Comparison of ENCODE assay signal across 21 mouse cellular contexts in genomic region chr9:56131813-56132525, GRCm38 (mm10). TPM values are rescaled to one million over a fixed set of nuclear protein-coding genes. Genes with fewer than 3 reads are reported as not detected.
DNase-seq lines count a peak whose midpoint lies in the region; ATAC-seq lines count a peak whose summit lies in the region.
"Had no signal": no experiment of that assay in that cellular context is flagged by ENCODE, and none has a peak within 500 bp of the region (broad histone marks: within the 10 kb centered on the region; RNA-seq: fewer than 3 reads in every experiment).

No protein-coding gene starts in this region.

- no peaks in the 10 kb centered on the region for H3K27me3 ChIP-seq in heart, embryonic 15.5 days
- H3K27me3 ChIP-seq in lung, embryonic 16.5 days (ENCODE audit: control insufficient read depth, insufficient read depth, low read depth, low read length): no peaks in the 10 kb centered on the region
- no peaks in the 10 kb centered on the region for H3K27me3 ChIP-seq in embryonic facial prominence, embryonic 14.5 days (replicated peaks; ENCODE audit: control insufficient read depth, insufficient read depth, low read length)
- no peaks in the 10 kb centered on the region for H3K27me3 ChIP-seq in stomach, embryonic 16.5 days (ENCODE audit: control insufficient read depth, insufficient read depth, low read length)
- H3K27me3 ChIP-seq: forebrain, embryonic 13.5 days; hindbrain, embryonic 15.5 days; liver, embryonic 12.5 days; Patski had no signal

- DNase-seq in heart, postnatal 14 days: no peak
- no peak for DNase-seq in lung, postnatal 4 days
- DNase-seq in embryonic facial prominence, embryonic 14.5 days (ENCODE audit: low spot score): peak; percentile 79
- no peak for DNase-seq in adrenal gland, adult 18-20 months (ENCODE audit: low spot score in 2 of 2)
- DNase-seq: cerebellum, adult 18-20 months; cerebellum, postnatal 25 days; kidney, adult 11 months; kidney, postnatal 25 days; left cerebral cortex, postnatal 4 days; lung, adult 2 months; retina, postnatal 1 day; thymus, postnatal 36 days had no signal

- peaks cover 46% of the 10 kb centered on the region for H3K36me3 ChIP-seq in heart, embryonic 15.5 days
- H3K36me3 ChIP-seq in lung, embryonic 16.5 days (ENCODE audit: control insufficient read depth, insufficient read depth, low read length): peaks cover 27% of the 10 kb centered on the region
- H3K36me3 ChIP-seq in embryonic facial prominence, embryonic 14.5 days (ENCODE audit: control insufficient read depth, insufficient read depth, low read length): peaks cover 92% of the 10 kb centered on the region
- H3K36me3 ChIP-seq in stomach, embryonic 16.5 days (ENCODE audit: control insufficient read depth, insufficient read depth, low read length): 0 out of 2 replicates have a peak, but pooled peaks cover 5% of the 10 kb centered on the region

- no peak overlapping the region for H3K4me2 ChIP-seq in heart, embryonic 15.5 days
- H3K4me2 ChIP-seq in lung, embryonic 16.5 days (ENCODE audit: low read depth, low read length): no peak overlapping the region
- H3K4me2 ChIP-seq in embryonic facial prominence, embryonic 14.5 days (ENCODE audit: low read depth, low read length): no peak overlapping the region
- no peak overlapping the region for H3K4me2 ChIP-seq in stomach, embryonic 16.5 days (ENCODE audit: low read depth, low read length)
- H3K4me2 ChIP-seq: forebrain, embryonic 13.5 days; hindbrain, embryonic 15.5 days; liver, embryonic 12.5 days; midbrain, embryonic 11.5 days had no signal

- 71% methylated on average over 10 of the region's 10 CpGs for WGBS in heart, embryonic 15.5 days
- 40% methylated on average over 10 of the region's 10 CpGs for WGBS in lung, embryonic 16.5 days
- WGBS in embryonic facial prominence, embryonic 14.5 days: 54% methylated on average over 10 of the region's 10 CpGs
- 39% methylated on average over 10 of the region's 10 CpGs for WGBS in stomach, embryonic 16.5 days

- H3K27ac ChIP-seq in heart, embryonic 15.5 days: 0 out of 2 replicates have a peak overlapping the region, but pooled peaks have one; percentile 5
- no peak overlapping the region for H3K27ac ChIP-seq in lung, embryonic 16.5 days (ENCODE audit: low read length)
- no peak overlapping the region for H3K27ac ChIP-seq in embryonic facial prominence, embryonic 14.5 days (replicated peaks; ENCODE audit: low read depth, low read length)
- peak overlapping the region; percentile 56 for H3K27ac ChIP-seq in stomach, embryonic 16.5 days (ENCODE audit: low read length)
- H3K27ac ChIP-seq: forebrain, embryonic 13.5 days; hindbrain, embryonic 15.5 days; liver, embryonic 12.5 days had no signal

- intact Hi-C loops in heart, postnatal 14 days (cut with DNase I): no loop called here

- no peak overlapping the region for H3K9ac ChIP-seq in heart, embryonic 15.5 days
- no peak overlapping the region for H3K9ac ChIP-seq in lung, embryonic 16.5 days (ENCODE audit: low read length)
- no peak overlapping the region for H3K9ac ChIP-seq in embryonic facial prominence, embryonic 14.5 days (ENCODE audit: low read depth, low read length)
- no peak overlapping the region for H3K9ac ChIP-seq in stomach, embryonic 16.5 days (ENCODE audit: low read length)
- H3K9ac ChIP-seq: forebrain, embryonic 13.5 days; hindbrain, embryonic 15.5 days; liver, embryonic 12.5 days had no signal

- no peak for ATAC-seq in heart, embryonic 15.5 days (replicated peaks; ENCODE audit: insufficient number of reproducible peaks, insufficient read depth, low FRiP score, low read depth)
- ATAC-seq in lung, embryonic 16.5 days (ENCODE audit: low read depth): 0 out of 2 replicates have a peak, but pooled peaks have one; percentile 29
- peak; percentile 68 for ATAC-seq in embryonic facial prominence, embryonic 14.5 days (ENCODE audit: low read depth)
- ATAC-seq in stomach, embryonic 16.5 days (ENCODE audit: insufficient read depth, low FRiP score): no peak
- ATAC-seq: forebrain, embryonic 13.5 days; liver, embryonic 12.5 days; Patski had no signal

- H3K9me3 ChIP-seq in heart, embryonic 15.5 days (replicated peaks): no peaks in the 10 kb centered on the region
- H3K9me3 ChIP-seq in lung, embryonic 16.5 days (ENCODE audit: control insufficient read depth, low read length): no peaks in the 10 kb centered on the region
- no peaks in the 10 kb centered on the region for H3K9me3 ChIP-seq in embryonic facial prominence, embryonic 14.5 days (ENCODE audit: control insufficient read depth, low read length)
- H3K9me3 ChIP-seq in stomach, embryonic 16.5 days (replicated peaks; ENCODE audit: control insufficient read depth, low read length): no peaks in the 10 kb centered on the region
- H3K9me3 ChIP-seq: forebrain, embryonic 13.5 days; hindbrain, embryonic 15.5 days; liver, embryonic 12.5 days had no signal

- H3K4me1 ChIP-seq in heart, embryonic 15.5 days (replicated peaks): peaks cover 52% of the 10 kb centered on the region
- H3K4me1 ChIP-seq in lung, embryonic 16.5 days (replicated peaks; ENCODE audit: control insufficient read depth, insufficient read depth, low read length): no peaks in the 10 kb centered on the region
- no peaks in the 10 kb centered on the region for H3K4me1 ChIP-seq in embryonic facial prominence, embryonic 14.5 days (ENCODE audit: control insufficient read depth, insufficient read depth, low read length)
- H3K4me1 ChIP-seq in stomach, embryonic 16.5 days (ENCODE audit: control insufficient read depth, insufficient read depth, low read length): no peaks in the 10 kb centered on the region; the same call in 1 of the 2 replicates
- H3K4me1 ChIP-seq: forebrain, embryonic 13.5 days had no signal

- no peak overlapping the region for H3K4me3 ChIP-seq in heart, embryonic 15.5 days
- H3K4me3 ChIP-seq in lung, embryonic 16.5 days (ENCODE audit: low read length): no peak overlapping the region
- H3K4me3 ChIP-seq in embryonic facial prominence, embryonic 14.5 days (ENCODE audit: low read depth, low read length): no peak overlapping the region
- no peak overlapping the region for H3K4me3 ChIP-seq in stomach, embryonic 16.5 days (replicated peaks; ENCODE audit: low read length)
- H3K4me3 ChIP-seq: erythroblast, embryonic 14.5 days; forebrain, embryonic 13.5 days; hindbrain, embryonic 15.5 days; liver, embryonic 12.5 days had no signal

RNA-seq across cellular contexts. Expression of gene Tspan3, which starts 33.3 kb away (rescaled TPM):
- 378 and 426 TPM in 2 replicates for polyA plus RNA-seq in heart, embryonic 15.5 days (2015; fragmentation: Nextera tagmentation; extraction: Ambion mirVana)
- 100 to 1,000 TPM; 194 to 199 TPM for total RNA-seq in heart, postnatal 14 days (2021)
- polyA plus RNA-seq in lung, embryonic 16.5 days (2015; fragmentation: Nextera tagmentation; extraction: Ambion mirVana): 406 and 422 TPM in 2 replicates
- polyA plus RNA-seq in embryonic facial prominence, embryonic 14.5 days (2014; fragmentation: Nextera tagmentation; extraction: Ambion mirVana): 509 and 543 TPM in 2 replicates
- polyA plus RNA-seq in stomach, embryonic 16.5 days (2015; fragmentation: Nextera tagmentation; extraction: Ambion mirVana): 399 and 420 TPM in 2 replicates
- 100 to 1,000 TPM; 112 to 141 TPM for total RNA-seq in adrenal gland, adult 18-20 months (2021)

RNA-seq across cellular contexts. Expression of gene Pstpip1, which starts 42.2 kb away (rescaled TPM):
- polyA plus RNA-seq in heart, embryonic 15.5 days (2015; fragmentation: Nextera tagmentation; extraction: Ambion mirVana): 1.8 and 3.3 TPM in 2 replicates
- total RNA-seq in heart, postnatal 14 days (2021): 1 to 10 TPM; 1.1 to 3.2 TPM
- 2.6 and 4.0 TPM in 2 replicates for polyA plus RNA-seq in lung, embryonic 16.5 days (2015; fragmentation: Nextera tagmentation; extraction: Ambion mirVana)
- 2.1 and 3.4 TPM in 2 replicates for polyA plus RNA-seq in embryonic facial prominence, embryonic 14.5 days (2014; fragmentation: Nextera tagmentation; extraction: Ambion mirVana)
- 2.4 and 2.6 TPM in 2 replicates for polyA plus RNA-seq in stomach, embryonic 16.5 days (2015; fragmentation: Nextera tagmentation; extraction: Ambion mirVana)
- 1 to 10 TPM in 1 of 2 experiments, under 1 TPM in 1; 0.89 to 2.0 TPM for total RNA-seq in adrenal gland, adult 18-20 months (2021)

Comparison
In these comparisons a context has a peak if more than half of its experiments do, and no peak if none do; other contexts are left out.
1. ATAC-seq: peak in lung, embryonic 16.5 days (single experiment) and embryonic facial prominence, embryonic 14.5 days (single experiment); none in heart, embryonic 15.5 days (single experiment) and stomach, embryonic 16.5 days (single experiment).
2. H3K27ac ChIP-seq: peak in heart, embryonic 15.5 days (single experiment) and stomach, embryonic 16.5 days (single experiment); none in lung, embryonic 16.5 days (single experiment) and embryonic facial prominence, embryonic 14.5 days (single experiment).